Mouse (Mus musculus) ES-E14 (cell line): Measurements from ENCODE around the gene Oas1e. TPM values are rescaled to one million over a fixed set of nuclear protein-coding genes. Genes with fewer than 3 reads are reported as not detected.
A peak's percentile ranks its signal among the peaks of the same experiment; 100 is the strongest.

Experiments
- DNase-seq: peaks from one replicate; pipeline ENCODE4 v3.0.0-alpha.2; 2013; ENCODE audit warnings: low read depth, low spot score
- H3K27ac ChIP-seq: 2 replicates; pipeline ENCODE4 v1.5.1; 2012; ENCODE audit warnings: low read depth, mild to moderate bottlenecking, low read length, moderate library complexity, mixed read lengths; ENCODE audit not compliant: poor library complexity, insufficient read depth, severe bottlenecking
- H3K36me3 ChIP-seq: 2 replicates; pipeline ENCODE4 v1.6.1; 2012; ENCODE audit warnings: mild to moderate bottlenecking, low read length, moderate library complexity, mixed read lengths; ENCODE audit not compliant: control insufficient read depth, poor library complexity, insufficient read depth, severe bottlenecking
- H3K4me1 ChIP-seq, 2 experiments: fragments of 150-350 bp in 1 of 2; sonication (generic) in 1 of 2; 2 replicates each; pipeline ENCODE4 v1.6.1; 2012; ENCODE audit warnings: low read length in 2 of 2, mild to moderate bottlenecking in 1 of 2, mixed read lengths in 1 of 2; ENCODE audit not compliant: control insufficient read depth in 2 of 2, insufficient read depth in 2 of 2, poor library complexity in 1 of 2
- H3K4me3 ChIP-seq, 2 experiments: fragments of 150-350 bp in 1 of 2; sonication (generic) in 1 of 2; 2 replicates each; pipeline ENCODE4 v1.5.1; 2012; ENCODE audit warnings: low read length in 2 of 2, low read depth in 1 of 2, mild to moderate bottlenecking in 1 of 2, mixed read lengths in 1 of 2; ENCODE audit not compliant: insufficient read depth in 1 of 2, poor library complexity in 1 of 2, severe bottlenecking in 1 of 2
- H3K9ac ChIP-seq: 2 replicates; pipeline ENCODE4 v1.6.1; 2012; ENCODE audit warnings: low read depth, mild to moderate bottlenecking, low read length, mixed read lengths; ENCODE audit not compliant: poor library complexity, insufficient read depth, severe bottlenecking
- H3K9me3 ChIP-seq: fragments of 150-350 bp; sonication (generic); 2 replicates; pipeline ENCODE4 v1.6.1; 2012; ENCODE audit warnings: low read depth, mild to moderate bottlenecking, low read length; ENCODE audit not compliant: control insufficient read depth, insufficient read depth
- CHD2 ChIP-seq: IDR thresholded peaks from 2 replicates; pipeline ENCODE4 v1.6.1; 2014; ENCODE audit warnings: mild to moderate bottlenecking, low read depth, low read length, inconsistent platforms
- HCFC1 ChIP-seq: IDR thresholded peaks from 2 replicates; pipeline ENCODE4 v1.6.1; 2012; ENCODE audit warnings: low read length, inconsistent platforms, borderline replicate concordance; ENCODE audit not compliant: insufficient read depth
- MAFK ChIP-seq: IDR thresholded peaks from 2 replicates; pipeline ENCODE4 v1.6.1; 2014; ENCODE audit warnings: mild to moderate bottlenecking, low read depth, low read length, inconsistent platforms; ENCODE audit not compliant: insufficient read depth
- ZC3H11A ChIP-seq: IDR thresholded peaks from 2 replicates; pipeline ENCODE4 v1.6.1; 2012; ENCODE audit warnings: low read depth, mild to moderate bottlenecking, inconsistent platforms, low read length, borderline replicate concordance
- ZNF384 ChIP-seq: IDR thresholded peaks from 2 replicates; pipeline ENCODE4 v1.6.1; 2012; ENCODE audit warnings: low read depth, low read length, inconsistent platforms
- in situ Hi-C, 2 experiments: fragments of 600-800 bp; cut with MboI; formaldehyde crosslinking; loops; one replicate each; pipeline ENCODE4 v1.15.1; 2025; ENCODE audit warnings: low sequenced_read_pairs in 2 of 2, inconsistent platforms in 1 of 2; ENCODE audit not compliant: unreplicated experiment in 2 of 2
- total RNA-seq: library from RNA; depleted of rRNA; stranded (reverse); fragments of 300-350 nt; gene quantifications from 2 replicates; pipeline ENCODE4 v1.2.3, GENCODE M21; 2012

Oas1e gene
- total RNA-seq, 1 experiment: 0.18 TPM

DNA sequence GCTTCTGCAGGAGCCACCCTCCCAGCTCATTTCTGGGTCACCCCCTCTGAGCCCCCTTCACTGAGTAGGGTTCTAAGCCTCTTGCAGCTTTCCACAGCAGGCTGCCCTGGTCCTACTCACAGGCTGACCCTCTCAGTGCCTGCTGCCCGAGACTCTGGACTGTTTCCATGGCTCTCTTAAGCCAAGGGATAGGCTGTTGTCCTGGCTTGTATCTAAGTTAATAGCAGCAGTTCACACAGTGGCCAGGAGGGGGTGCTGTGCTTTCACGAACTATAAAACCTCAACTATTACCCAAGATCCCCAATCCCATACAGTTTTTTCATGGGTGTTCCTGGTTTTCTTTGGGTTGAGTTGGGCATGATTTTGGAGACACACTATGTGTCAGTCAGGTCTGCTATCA is 2.3 kb downstream of the Oas1e start:
- no peaks in the 10 kb centered on the region for H3K4me1 ChIP-seq
- in situ Hi-C loops: no loop called here
- TF ChIP-seq HCFC1 (no peak), ZC3H11A (peak; percentile 41; the same call in 1 of the 2 replicates)
- peak; percentile 63 for DNase-seq
- no peak overlapping the region for H3K4me3 ChIP-seq
- no peak overlapping the region for H3K9ac ChIP-seq
- no peaks in the 10 kb centered on the region for H3K36me3 ChIP-seq
- H3K27ac ChIP-seq: no peak overlapping the region
- no peaks in the 10 kb centered on the region for H3K9me3 ChIP-seq

DNA sequence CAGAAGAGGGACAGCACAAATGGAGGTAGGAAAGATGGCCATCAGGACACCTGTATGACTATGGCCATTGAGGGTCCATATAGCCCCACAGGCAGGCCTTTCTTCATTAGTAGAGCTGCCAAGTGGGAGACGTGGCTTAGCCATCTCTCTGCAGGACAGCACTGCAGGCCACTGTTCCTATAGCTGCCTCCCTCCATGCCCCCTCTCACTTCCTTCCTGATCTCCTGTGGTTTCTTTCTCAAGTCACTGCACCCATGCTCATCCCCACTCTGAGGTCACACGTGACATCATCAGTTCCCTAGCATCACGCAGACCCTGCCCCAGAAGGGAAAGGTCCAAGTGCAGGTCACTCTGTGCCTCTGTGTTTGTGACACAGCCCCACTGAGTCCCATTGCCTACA is 8.3 kb downstream of the Oas1e start:
- H3K4me3 ChIP-seq: no peak overlapping the region
- H3K4me1 ChIP-seq: peaks cover 2 to 5% of the 10 kb centered on the region in 2 experiments; a peak in 1 of 4 replicates
- DNase-seq: no peak

DNA sequence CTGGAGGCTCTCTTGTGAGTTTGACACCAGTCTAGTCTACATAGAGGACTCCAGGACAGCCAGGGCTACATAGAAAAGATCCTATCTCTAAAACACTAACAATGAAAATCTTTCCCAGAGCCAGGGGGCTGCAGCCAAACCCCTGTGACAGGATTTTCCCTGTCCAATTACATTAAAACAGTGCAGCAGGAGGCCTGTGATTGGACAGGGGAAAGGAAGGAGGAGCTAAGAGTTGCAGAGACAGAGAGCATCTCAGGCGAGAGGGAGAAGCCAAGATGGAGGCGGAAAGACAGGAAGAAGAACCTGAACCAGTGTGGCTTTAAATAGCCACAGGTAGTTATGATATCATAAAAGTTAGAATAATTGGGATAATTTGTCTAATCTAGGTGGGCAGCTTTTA is 12.9 kb downstream of the Oas1e start:
- H3K4me3 ChIP-seq: peak overlapping the region in 1 of 2 experiments; percentile 60; a peak in 3 of 4 replicates
- DNase-seq: peak; percentile 45
- in situ Hi-C loops: no loop called here

More for the DNA sequence above, 8.3 kb downstream of the Oas1e start:
- Histone ChIP-seq H3K36me3 (no peaks in the 10 kb centered on the region), H3K27ac (no peak overlapping the region), H3K9me3 (no peaks in the 10 kb centered on the region), H3K9ac (no peak overlapping the region)
- in situ Hi-C loops: no loop called here
- no peak for TF ChIP-seq MAFK
- TF ChIP-seq ZNF384: no peak
- TF ChIP-seq HCFC1: no peak
- no peak for TF ChIP-seq CHD2
- TF ChIP-seq ZC3H11A: no peak

DNA sequence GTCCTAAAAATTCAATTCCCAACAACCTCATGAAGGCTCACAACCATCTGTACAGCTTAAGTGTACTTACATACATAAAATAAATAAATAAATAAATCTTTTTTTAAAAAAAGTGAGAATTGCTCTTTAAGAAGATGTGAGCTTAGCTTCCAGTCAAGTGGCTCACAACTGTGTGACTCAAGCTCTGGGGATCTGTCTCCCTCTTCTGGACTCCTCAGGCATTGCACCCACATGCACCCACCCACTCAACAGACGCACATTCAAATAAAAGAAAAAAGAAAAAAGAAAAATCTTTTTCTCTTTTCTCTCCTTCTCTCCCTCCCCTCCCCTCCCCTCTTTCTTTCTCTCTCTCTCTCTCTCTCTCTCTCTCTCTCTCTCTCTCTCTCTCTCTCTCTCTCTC is 13.7 kb downstream of the Oas1e start:
- in situ Hi-C loops: no loop called here
- Histone ChIP-seq H3K9me3 (no peaks in the 10 kb centered on the region), H3K9ac (no peak overlapping the region), H3K27ac (no peak overlapping the region), H3K4me1 (peaks cover 2 to 5% of the 10 kb centered on the region in 2 experiments; a peak in 1 of 4 replicates), H3K36me3 (no peaks in the 10 kb centered on the region), H3K4me3 (no peak overlapping the region)
- DNase-seq: peak; percentile 66
- no peak for TF ChIP-seq MAFK
- TF ChIP-seq HCFC1: no peak
- no peak for TF ChIP-seq CHD2
- no peak for TF ChIP-seq ZNF384

More for the DNA sequence above, 12.9 kb downstream of the Oas1e start:
- H3K27ac ChIP-seq: no peak overlapping the region
- no peak for TF ChIP-seq ZNF384
- TF ChIP-seq HCFC1: no peak
- TF ChIP-seq CHD2: no peak
- TF ChIP-seq ZC3H11A: no peak
- no peak for TF ChIP-seq MAFK
- H3K9me3 ChIP-seq: no peaks in the 10 kb centered on the region
- peaks cover 2 to 5% of the 10 kb centered on the region in 2 experiments; a peak in 1 of 4 replicates for H3K4me1 ChIP-seq
- H3K36me3 ChIP-seq: no peaks in the 10 kb centered on the region
- H3K9ac ChIP-seq: no peak overlapping the region

DNA sequence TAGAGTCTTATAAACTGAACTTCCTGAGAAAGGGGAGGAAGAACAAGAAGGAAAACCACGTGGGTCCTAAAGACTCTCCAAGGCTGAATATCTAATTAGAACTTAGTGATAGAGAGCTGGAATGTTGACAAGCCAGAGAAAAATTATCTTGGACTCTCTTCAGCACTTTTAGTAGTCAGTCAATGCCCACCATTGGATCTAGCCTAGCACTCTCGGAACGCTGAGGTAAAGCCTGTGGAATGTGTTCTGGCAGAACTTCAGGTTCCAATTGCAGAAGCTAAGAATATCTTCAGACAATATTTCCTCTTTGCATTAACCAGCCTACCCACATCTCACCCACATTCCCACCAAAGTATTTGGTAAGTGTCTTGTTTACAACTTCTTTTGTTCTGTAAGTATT is 15.4 kb downstream of the Oas1e start:
- H3K4me1 ChIP-seq: peaks cover 7 to 10% of the 10 kb centered on the region in 2 experiments; a peak in 1 of 4 replicates
- DNase-seq: no peak
- no peak overlapping the region for H3K27ac ChIP-seq
- in situ Hi-C loops: no loop called here
- no peak overlapping the region for H3K4me3 ChIP-seq
- TF ChIP-seq MAFK: no peak
- TF ChIP-seq HCFC1: no peak
- no peak for TF ChIP-seq CHD2
- TF ChIP-seq ZNF384: no peak
- no peak for TF ChIP-seq ZC3H11A
- H3K9ac ChIP-seq: no peak overlapping the region
- H3K9me3 ChIP-seq: no peaks in the 10 kb centered on the region
- H3K36me3 ChIP-seq: no peaks in the 10 kb centered on the region
